Mouse (Mus musculus): ENCODE measurements around the gene Sez6l.
"Not testable (repeated sequence)": the region's sequence is repeated elsewhere in the genome, so short reads cannot be mapped to it uniquely, and the experiment has no call there.

Gene Sez6l

DNA sequence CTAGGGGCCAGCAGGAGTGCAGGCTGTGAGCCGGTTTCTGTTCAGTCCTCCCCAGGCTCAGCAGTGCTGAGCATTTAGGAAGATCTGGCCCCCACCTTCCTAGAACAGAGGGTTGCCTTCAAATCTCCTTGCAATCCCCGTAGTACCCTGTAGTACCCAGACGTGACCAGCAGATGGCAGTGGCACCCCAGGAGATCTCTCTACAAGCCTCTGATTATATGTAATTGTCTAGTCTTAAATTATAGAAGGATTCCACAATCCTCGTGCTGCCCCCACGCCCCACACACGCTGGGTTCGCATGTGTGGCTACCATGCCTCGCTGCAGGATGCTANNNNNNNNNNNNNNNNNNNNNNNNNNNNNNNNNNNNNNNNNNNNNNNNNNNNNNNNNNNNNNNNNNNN is 144.0 kb downstream of the Sez6l start:
- DNase-seq (ENCODE audit: low read depth, low spot score) = no peak

DNA sequence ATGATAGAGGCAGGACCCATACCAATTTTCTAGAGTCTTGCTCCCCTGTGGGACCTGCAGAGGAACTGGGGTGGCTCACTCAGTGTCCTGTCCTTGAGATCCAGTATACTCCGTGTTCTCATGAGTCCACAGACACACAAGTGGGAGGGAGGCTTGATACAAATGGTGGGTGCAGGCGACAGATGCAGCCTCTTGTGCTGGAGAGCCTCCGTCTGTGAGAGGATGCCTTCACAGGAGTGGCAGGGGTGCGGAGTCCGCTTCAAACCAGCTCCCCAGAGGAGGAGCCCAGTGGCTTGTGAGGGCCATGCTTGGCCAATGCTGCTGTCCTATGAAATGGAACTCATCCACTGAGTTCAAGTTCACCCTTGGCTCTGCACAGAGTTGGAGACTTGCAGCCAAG is 145.0 kb downstream of the Sez6l start:
- DNase-seq (ENCODE audit: low read depth, low spot score) = no peak

DNA sequence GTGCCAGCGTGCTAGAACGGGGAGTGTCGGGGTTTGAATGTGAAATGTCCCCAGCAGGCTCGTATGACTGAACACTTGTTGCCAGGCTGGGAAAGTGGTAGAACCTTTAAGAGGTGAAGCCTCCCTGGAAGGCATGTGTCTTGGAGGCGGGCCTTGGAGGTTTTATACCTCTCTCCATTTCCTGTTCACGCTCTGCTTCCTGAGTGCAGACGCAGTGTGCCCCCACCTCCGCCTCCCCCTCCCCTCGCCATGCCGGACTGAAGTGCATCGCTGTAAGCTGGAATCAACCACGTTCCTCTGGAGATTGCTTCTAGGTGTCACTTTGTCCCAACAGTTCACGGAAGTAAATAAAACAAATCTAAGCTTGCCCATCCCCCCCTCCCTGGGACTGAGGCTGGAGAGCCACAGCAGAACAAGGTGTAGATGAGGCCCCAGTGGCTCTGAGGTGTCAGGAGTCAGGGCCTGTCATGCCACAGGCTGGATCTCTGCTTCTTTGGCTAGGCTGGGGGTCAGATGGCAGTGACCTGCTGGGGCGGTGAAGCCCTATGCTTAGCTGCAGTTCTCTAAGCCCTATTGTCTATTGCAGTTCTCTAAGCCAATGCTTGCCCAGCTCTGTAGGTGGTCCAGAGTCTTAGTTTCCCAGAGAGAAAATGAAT is 145.7 kb downstream of the Sez6l start:
- no peak for DNase-seq (ENCODE audit: low read depth, low spot score)

DNA sequence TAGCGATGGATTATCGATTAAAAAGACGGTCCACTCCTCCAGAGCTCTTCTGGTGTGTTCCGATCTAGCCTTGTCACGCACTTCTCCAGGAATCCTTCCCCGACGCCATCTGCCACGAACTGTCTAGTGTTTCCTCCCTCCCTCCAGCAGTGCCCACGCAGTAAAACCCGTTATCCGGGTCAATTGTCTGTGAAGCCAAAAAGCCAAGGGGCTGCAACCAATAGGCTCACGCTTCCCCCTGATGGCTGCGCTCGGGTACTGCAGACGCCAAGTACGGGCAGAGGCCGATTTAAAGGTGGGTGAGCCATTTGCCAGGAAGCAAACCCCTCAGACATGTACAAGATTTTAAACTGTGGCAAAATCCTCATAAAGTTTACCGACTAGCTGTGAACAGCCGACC is 148.0 kb downstream of the Sez6l start:
- no peak for DNase-seq (ENCODE audit: low read depth, low spot score)

DNA sequence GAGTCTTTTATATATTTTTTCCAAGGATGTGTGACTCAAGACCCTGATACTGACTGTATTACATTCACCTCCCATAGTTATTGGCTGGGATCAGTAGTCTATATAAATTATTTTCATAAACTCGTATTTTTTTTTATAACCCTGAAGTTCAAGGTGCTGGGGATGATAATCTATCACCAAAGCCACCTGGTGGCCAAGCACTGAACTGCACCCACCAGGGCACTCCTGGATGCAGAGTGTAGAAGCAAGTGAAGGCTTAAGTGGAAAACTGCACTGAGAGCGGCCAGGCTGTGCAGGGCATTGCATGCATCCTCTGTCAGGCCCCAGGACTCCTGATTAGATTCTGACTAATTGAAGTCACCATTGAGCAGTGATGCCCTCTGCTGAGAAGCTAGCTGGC is 149.7 kb downstream of the Sez6l start:
- DNase-seq (ENCODE audit: low read depth, low spot score) = no peak

DNA sequence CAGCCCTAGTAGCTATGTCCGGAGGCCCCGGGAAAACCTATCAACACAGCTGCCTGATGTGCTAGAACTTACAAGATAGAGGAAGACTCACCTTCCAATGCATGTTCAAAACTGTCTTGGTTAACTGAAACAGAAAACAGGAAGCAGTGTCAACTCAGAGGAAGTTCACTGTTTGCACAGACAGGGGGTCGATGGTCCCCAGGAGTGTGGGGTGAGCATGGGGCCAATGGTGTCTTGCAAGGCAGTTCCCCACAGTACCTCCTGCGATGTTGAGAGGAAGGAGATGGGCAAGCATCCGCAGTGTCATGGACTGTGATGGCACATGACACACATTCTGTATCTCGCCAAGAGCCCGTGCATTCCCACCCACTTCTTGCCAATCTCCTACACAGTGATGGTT is 150.3 kb downstream of the Sez6l start:
- DNase-seq (ENCODE audit: low read depth, low spot score) = no peak

DNA sequence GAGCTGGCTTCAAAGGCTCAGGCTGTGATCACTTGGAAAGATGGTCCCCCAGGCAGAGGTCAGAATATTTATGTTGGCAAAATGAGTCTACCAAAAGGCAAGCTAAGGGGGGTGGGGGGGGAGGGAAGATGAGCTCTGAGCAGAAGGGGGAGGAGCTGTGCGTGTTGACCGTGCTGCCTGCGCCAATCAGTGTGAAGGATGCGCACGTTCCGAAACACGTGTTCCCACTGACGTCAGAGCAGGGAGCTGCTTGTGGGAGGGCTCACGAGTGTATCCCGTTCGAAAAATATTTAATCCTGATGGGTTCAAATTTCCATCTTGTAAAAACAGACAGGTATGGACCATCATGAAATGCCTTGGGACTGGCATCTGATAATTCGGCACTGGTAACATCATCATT is 157.4 kb downstream of the Sez6l start:
- DNase-seq (ENCODE audit: low read depth, low spot score) = no peak

DNA sequence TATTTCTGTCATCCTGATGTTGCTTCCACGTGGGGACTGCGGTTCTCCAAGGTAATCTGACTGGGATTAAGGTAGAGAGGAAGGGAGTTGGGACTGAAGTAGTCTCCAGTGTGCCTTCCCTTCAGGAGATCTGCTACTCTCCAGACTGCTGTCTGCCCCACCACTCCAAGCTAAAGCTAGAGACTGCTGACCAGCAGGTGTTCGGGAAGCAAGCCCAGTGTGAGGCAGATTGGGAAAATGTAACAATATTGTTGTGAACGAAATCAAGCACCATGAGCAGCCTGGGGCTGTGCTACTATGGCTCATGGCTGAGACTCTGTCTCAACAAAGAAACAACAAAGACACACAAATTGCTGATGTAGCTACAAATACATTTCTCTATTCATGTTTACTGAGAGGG is 159.0 kb downstream of the Sez6l start:
- DNase-seq (ENCODE audit: low read depth, low spot score) = no peak

DNA sequence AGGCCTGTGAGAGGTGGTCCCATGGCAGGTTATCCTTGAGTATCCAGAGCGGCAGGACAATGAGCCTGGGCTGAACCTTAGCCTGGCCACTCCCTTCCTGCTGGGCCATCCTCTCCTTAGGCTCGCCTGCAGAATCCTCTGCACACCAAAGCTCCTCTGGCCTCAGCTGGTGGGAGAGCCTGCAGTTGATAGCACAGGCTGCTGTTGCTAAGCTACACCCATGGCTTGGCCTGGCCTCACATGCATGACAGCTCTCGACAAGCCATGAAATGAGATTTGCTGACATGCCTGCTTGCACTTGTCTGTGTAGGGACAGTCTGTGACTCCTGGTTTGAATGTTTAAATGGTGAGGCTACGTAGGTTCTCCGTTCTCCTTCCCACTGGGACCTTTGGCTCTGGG is 160.3 kb downstream of the Sez6l start:
- no peak for DNase-seq (ENCODE audit: low read depth, low spot score)

DNA sequence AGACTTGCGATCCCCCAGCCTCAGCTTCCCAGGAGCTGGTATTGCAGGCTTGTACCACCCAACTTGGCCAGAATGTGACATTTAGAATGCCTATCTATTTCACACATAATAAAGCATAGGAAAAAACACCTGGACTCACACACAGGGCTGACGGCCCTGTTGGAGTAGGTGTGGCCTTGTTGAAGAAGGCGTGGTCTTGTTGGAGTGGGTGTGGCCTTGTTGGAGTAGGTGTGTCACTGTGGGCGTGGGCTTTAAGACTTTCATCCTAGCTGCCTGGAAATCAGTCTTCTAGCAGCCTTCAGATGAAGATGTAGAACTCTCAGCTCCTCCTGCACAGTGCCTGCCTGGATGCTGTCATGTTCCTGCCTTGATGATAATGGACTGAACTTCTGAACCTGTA is 164.2 kb downstream of the Sez6l start:
- not testable (repeated sequence) for DNase-seq (ENCODE audit: low read depth, low spot score)

DNA sequence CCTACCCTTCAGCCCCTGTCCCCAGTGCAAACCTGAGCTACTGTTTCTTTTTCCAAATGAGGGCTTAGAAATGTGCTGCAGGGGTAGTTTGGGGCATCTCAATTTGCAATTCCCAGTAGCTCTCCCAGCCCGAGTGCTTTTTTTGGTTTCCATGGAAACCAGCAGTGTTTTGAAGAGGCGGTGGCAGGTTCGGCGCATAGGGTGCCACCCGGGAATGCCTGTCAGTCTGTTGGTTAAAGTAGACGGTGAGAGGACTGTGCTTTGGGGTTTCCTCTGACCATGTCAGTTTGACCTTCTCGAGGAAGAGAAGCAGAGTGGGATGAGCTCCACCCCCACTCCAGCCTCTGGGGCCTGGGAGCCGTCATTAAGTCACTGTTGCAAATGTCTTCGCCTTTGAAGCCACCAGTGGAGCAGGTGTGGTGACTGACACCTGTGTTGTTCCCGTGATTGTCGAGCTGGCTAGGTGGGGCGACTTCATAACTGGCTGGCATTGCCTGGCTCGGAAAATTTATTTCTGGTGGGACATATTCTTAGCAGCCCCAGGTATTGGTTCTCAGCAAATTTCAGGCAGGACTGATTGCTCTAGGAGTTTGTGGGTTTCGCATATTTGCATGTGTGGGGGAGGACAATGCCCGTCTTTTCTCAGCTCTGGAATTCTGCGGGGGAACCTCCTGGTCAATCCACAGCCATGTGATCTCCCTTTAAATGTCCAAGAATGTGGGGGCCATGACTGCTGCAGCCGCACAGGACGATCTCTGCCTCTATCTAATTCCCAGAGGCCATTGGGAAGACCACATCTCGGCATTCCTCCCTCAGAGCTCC is 165.3 kb downstream of the Sez6l start:
- no peak for DNase-seq (ENCODE audit: low read depth, low spot score)

DNA sequence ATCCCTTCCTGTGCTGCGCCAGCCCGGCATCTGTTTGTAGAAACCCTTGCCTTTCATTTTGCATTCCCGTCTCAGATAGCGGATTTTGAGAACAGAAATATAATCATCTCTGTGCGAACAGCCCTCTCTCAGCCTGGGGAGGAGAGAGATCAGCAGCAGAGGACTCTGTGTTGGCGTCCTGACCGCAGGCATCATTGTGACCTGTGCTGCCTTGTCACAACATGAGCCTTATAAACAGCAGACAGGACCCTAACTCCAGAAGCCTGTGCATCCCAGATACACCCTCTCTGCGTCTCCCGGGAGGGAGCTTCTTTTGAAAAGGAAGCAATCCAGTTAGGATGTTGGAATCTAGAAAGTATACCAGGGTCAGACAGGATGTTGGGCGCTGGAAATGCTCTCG is 165.9 kb downstream of the Sez6l start:
- no peak for DNase-seq (ENCODE audit: low read depth, low spot score)

DNA sequence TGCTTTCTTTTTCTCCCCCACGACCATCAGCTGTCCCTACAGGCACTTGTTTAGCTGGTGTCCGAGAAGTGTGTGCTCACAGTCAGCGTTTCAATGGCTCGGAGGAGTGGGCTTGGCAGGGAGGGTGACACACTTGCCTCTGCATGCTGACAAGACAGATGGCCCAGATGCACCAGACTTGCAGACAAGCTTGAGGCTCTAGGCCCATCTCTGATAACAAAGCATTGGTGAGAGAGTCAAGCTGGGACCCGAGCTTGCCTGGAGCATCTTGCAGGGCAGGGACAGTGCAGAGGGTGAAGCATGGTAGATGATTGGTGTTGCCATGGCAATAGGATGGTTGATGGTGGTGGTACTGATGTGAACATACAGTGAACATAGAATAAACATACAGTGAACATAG is 167.7 kb downstream of the Sez6l start:
- no peak for DNase-seq (ENCODE audit: low read depth, low spot score)

DNA sequence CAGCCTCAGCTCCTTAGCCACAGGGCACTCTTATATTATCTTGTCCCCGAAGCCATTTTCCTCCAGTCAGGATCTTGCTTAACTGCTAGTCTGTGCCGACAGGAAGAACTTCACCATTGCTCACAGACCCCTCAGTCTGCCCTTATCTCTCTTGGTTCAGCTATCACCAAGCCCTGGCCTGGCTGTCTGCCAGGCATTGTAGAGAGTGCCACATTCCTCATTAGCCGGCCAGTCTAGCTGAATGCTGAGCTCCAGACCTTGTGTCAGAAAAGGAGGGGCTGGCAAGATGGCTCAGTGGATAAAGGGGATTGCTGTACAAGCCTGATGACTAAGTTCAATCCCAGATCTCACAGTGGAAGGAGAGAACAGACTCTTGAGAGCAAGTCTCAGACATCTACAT is 171.0 kb downstream of the Sez6l start:
- DNase-seq (ENCODE audit: low read depth, low spot score) = no peak

DNA sequence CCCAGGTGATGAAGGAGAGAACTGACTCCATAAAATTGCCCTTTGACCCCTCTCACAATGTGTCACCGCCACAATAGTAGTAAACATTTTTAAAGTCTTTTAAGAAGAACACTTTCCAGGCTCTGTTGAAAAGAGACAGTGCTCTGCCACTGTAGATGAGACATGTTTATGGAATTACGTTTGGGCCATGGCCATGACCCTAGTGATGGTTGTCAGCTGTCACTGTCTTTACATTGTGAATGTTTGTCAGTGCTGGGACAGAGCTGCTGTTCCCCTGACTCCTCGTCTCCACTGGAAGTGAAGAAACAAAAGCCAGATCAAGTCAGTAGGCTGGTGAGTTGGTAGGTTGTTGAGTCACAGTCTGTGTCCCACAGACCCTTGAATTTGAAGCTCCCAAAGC is 174.5 kb downstream of the Sez6l start:
- no peak for DNase-seq (ENCODE audit: low read depth, low spot score)

DNA sequence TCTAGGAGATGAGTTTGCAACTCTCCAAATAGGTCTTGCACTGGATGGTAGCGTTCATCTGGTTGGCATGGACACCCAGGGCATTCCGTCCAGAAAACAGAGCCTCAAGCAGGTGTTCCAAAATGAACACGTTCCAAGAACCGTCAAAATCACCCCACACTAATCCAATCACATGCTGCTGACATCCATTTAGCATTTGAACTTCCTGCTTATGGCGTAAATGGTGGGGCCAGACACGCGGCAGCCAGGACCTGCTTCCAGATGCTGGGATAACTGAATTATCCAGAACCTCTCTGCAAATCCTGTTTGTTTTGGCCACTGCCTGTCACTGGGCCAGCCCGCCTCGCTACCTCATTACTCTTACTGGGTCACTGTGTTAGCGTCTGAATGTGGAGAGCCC is 177.7 kb downstream of the Sez6l start:
- DNase-seq (ENCODE audit: low read depth, low spot score) = no peak

DNA sequence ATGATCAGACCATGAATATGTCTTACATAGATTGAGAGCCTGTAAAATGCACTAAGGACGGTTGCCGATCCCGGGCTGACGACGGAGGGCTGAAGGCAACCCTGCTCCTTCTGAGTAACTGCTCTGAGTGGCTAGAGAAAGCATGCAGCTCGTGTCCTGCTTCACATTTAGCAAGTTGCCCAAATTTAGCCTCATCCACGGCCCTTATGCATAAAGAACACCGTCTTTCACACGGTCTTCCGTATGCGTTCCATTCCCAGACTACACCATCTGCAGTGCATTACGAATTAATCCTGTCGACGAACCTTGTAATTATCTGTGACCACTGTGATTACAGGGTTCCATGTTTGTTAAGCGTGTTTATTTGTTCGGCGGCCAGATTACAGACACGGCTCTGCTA is 180.9 kb downstream of the Sez6l start:
- DNase-seq (ENCODE audit: low read depth, low spot score) = no peak

DNA sequence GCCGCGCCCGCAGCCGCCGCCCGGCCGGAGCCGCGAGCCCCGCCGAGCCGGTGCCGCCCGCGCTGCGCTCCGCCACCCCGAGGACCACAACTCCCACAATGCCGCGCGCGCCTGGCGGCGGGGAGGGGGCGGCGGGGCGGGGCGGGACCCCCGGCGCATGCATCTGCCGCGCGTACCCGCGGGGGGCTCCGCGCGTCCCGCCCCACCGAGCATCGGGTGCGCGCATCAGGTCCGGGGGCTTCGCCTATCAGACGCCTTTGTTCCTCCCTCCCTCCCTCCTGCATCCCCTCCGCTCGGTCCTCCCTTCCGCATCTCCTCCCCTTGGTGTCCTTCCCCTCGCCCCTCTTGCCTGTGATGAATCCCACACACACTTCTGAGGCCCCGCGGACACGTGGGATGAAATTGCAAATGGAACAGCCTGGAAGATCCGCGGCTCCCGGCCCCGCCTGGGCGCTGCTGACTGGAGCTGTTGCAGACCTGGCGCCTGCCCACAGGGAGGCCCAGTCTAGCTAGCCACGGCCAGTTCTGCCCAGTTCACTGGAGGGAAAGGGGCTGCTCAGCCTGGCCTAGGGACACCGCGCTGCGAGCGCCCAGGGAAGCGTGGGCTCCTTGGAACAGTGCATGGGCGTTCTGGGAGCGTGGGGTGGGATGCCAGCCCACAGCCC is 182.1 kb downstream of the Sez6l start, which contains the start of gene Asphd2:
Asphd2 (minus strand) TSS at position 88 of the 665 bp plus-strand sequence.
- peak; percentile 83 for DNase-seq (ENCODE audit: low read depth, low spot score)

DNA sequence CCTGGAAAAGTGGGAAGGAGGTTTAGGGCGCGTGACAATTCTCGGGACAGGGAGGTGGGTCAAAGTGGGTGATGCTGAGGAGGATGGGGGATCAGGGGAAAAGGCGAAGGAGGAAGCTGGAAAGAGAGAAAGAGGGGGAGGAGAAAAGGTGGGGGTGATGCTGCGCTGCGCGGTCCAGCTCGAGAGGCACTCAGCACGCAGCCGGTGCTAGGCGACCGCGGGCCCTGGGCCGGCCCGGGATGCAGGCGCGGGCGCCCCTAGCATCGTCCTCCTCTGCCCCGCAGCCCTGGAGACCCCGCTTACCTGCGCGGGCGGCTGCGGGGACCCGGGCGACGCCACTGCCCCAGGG is 182.6 kb downstream of the Sez6l start:
- DNase-seq (ENCODE audit: low read depth, low spot score) = no peak

DNA sequence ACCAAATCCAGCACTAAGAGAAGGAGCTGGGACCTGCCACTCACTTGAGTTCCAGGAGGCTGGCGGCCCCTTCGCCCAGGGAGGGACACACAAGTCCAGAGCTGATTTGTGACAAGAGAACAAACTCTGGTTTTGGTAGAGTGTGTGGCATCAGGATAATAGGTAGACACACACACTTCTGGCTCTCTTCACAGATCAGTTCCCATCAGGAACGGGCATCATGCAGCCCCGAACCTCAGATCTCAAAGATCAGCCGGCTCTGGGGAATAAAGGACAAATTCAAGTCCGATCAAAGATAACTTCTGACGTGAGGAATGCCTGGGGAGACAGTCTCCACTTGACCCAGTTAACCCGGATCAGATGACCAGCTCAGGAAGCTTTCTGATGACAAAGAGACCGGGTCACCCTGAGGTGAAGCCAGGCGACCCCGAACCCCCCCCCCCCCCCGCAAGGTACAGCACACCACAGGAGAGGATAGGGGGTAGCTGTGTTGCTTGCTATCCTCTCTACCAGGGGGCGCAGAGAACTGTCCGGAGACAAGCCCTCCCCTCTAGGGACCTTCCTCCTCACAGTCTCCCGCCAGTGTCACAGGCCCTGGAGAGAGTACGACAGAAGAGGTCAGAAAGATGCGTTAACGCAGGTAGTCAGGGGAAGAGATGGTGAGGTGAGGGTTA is 183.1 kb downstream of the Sez6l start:
- no peak for DNase-seq (ENCODE audit: low read depth, low spot score)

DNA sequence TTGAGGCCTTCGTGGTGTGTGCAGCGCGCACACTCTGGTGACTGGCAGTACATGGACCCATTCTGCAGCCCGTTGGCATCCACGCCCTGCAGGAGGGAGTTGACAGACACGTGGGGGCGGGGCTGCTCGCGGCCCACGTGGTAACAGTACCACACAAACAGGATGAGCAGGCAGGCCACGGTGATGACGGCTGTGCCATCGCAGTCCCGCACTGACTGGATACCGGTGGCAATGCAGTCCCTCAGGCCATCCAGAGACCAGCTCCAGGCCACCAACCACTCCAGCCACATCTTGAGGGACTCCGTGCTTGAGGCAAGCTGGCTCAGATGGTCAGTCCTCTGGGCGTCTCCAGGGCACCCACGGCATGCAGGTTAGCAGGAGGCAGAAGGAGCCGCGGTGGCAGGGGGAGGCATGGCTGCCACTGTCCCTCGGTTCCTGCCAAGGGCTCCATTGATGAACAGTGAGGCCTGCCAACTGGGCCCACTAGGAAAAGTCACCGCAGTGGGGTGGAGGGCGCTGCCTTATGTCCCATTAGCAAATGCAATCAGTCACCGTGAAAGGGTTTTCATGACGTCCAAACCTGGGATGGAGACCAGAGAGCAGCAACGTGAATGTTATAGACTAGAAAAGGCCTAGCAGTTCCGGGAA is 185.2 kb downstream of the Sez6l start:
- no peak for DNase-seq (ENCODE audit: low read depth, low spot score)

DNA sequence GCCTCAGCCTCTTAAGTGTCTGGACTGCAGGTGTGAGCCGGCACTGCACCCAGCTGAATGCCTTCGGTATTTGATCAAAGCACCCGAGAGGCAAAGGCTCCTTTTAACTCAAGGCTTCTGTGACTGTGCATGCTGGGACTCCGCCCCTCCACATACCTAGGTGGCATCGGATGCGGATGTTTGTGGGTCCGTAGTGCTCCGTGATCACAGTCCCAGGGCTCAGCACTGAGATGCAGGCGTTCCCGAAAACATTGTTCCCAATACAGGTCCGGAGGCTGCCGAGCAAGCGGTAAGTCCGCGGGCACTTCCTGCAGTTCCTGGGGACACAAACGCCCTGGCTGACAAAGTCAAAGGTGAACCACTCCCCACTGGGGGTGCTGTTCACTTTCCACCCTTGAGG is 186.0 kb downstream of the Sez6l start:
- DNase-seq (ENCODE audit: low read depth, low spot score) = no peak

All from brain, embryonic 18.5 days (tissue).